Mouse (Mus musculus) frontal cortex, postnatal 36 days (tissue): ENCODE results near the gene Tcf12.

Source experiments
- DNase-seq, 2 experiments: peaks; one replicate each; pipeline ENCODE4 v3.0.0; 2022; ENCODE audit warnings: low spot score in 2 of 2

Tcf12 gene

DNA sequence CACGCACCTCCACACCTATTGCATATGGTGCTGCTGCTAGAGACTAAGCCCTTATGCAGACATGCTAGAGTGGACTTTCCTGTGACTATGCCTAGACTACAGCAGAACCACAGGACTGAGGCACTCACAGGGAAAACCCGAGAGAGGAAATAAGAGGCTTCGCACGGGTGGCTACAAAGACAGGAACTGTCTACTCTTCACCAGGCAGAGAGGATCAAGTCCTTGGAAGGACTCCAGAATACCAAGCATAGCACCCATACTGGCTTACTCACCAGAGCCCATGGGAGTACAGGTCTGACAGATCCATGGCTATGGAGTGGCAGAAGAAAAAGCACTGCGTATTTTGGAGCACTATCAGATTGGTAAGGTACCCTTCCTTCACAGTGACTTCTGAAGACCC is 269.8 kb downstream of the Tcf12 start:
- no peak for DNase-seq

DNA sequence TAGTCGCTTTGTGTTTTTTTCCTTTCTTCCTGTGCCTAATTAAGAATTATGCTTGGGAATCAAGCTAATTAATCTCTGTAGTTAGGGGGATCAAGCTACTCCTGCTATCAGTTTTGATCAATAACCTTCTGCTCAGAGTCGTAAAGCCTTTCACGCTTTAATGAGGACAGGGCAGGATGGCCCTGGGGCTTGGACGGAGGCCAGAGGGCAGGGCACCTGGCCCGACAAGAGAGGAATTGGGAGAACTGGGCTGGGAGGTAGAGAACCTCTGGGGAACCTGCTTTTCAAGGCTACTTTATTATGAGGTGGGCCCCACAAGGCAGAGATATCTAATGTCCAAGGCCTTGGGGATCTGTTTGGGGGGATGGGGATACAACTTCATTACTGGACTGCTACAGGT is 274.3 kb downstream of the Tcf12 start:
- DNase-seq = no peak

DNA sequence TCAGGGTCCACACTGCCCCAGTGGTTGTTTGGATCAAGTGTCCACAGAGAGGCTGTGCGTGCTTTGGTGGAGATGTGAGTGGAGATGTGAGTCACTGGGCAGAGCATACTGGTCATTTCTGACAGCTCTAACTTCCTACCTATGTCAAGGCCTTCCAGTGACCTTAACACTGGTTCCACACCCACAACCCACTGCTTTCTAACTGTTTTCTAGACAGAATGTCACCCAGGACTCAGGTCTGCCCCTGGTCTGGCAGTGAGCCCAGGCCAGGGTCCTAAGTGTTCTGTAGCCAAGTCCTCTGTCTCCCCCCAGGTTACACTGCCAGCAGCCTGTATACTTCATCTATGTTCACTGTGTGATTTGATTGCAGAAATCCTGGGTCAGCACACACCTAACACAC is 275.3 kb downstream of the Tcf12 start:
- DNase-seq = no peak

DNA sequence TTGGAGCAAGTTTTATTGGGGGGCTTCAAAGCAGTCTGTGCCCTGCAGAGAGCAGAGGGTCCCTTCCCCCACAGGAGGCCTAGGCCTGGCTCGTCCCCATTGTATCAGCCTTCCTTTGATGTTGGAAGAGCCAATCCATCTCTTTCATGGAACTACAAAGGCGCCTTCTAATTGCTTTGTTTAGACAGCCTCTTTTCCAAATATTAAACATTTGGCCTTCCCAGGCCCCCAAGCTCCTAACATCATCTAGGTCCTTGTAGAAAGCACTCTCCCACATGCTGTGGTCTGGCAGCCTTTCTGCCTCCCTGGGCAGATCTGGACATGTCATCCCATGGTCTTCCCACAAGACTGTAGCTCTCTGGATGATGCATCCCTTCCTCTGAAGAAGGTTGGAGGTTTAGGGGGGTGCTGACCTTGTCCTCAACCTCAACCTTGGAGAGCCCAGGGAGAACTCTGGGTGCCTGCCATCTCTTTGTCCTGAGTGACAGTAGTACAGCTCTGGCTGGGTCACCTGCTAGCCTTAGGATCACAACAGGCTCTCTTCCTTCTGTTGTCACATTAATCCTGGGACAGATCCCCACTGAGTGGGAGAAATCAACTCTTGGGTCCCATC is 276.4 kb downstream of the Tcf12 start:
- DNase-seq = no peak

DNA sequence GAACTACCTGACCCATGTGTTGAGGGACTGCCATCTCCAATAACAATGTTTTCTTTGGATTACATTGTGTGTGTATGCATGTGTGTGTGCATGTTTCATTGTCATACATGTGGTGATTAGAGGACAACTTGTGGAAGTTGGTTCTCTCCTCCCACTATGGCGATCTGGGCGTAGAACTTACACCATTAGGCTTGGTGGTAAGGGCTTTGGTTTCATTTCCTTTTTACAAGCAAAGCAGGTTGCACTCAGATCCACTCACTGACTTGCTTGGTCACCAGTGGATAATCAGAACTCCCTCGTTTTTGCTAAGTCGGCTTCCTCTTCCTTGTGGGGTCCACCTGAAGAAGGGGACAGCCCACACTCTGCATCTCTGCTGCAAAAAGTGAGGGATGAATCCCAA is 277.0 kb downstream of the Tcf12 start:
- DNase-seq = no peak

DNA sequence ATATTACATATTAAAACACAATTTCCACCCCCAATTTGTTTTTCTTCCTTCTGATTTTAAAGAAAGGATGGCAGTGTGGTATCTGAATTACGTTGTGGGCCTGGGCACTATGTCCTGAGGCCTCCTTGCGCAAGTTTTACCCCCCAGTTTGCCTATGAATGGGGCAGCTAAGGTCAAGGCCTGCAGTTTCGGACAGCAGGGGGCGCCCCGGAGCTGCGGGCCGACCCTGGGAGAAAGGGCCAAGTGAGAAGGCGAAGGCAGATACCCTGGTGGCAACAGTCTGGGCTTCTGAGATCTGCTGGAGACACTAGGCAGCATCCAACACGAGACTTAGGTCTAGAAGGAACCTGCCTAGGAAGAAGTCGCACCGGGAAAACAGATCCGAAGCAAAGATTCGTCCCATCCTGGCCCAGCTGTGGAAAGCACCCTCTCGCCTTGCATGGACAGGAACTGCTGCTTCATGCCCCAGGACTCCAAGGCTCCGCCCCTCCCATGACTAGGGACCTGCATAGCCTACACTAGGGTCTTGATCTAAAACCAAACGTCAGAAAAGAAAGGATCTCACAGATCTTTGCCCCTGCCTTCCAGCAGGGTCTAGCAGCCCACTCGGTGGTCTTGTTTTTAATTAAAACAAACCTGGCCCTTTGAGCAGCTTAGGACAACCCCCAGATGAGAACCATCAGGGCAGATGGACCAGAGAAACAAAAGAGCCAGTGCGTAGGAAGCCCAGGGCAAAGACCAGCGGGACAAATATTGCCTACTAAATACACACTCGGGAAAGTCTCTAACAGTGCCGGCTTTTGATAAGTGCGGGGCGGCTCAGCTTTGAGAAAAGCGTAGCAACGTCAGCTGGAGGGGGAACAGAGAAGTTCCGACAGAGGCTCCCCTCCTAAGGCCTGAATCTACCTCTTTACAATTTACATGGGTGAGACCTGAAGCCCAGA is 279.6 kb downstream of the Tcf12 start:
- DNase-seq = peak; percentile 46 to 50

DNA sequence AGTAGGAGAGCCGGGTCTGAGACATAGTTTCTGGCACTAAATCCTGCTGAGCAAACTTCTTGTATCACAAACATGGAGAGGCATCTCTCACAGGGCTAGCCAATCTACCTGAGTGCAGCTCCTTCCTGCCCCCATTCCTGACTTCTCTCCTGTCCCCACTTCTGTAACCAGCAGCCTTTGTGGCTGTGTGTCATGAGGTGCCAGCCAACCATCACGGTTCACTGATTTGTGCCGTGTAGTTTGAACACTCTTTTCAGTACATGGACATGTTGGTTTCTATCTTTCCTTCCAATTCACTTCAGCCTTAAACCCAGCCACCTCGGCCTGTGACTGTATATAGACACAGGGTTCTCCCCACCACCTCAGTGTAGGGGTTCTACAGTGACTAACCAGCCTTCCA is 280.7 kb downstream of the Tcf12 start:
- no peak for DNase-seq

DNA sequence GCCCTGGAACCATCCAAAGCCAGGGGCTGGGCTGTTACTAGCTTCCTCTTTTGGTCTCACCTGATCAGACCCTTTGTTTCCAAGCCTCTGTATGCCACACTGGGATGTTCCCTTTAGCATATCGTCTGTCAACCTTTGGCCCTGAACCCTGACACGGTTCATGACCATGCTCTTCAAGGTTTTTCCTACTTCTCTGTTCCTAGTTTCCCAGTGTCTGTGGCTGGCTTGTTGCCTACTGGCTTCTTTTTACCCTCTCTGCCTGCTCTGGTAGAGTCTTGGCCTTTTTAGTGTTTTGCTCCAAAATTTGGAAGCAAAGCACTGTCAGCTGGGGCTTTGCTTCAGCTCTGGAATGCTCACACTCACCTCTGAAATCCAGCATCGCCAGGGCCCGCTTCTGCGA is 281.3 kb downstream of the Tcf12 start:
- DNase-seq = no peak

DNA sequence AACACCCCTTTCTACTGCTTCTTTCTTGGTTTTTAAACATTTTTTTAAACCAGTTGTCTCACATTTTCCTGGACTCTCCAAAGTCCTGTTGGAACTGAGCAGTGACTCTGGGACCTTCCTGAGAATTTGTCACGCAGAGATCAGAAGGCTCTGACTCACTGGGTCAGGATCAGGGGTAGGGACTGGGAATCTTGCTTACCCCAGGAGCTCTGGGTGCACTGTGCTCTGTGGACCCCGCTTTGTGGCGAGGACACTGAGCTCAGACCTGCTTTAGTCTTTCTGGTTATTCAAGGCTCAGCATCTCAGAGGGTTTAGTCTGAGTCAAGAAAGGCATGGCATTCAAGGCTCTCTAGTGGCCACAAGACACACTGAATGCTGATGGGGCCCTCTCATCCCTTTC is 281.9 kb downstream of the Tcf12 start:
- no peak for DNase-seq

DNA sequence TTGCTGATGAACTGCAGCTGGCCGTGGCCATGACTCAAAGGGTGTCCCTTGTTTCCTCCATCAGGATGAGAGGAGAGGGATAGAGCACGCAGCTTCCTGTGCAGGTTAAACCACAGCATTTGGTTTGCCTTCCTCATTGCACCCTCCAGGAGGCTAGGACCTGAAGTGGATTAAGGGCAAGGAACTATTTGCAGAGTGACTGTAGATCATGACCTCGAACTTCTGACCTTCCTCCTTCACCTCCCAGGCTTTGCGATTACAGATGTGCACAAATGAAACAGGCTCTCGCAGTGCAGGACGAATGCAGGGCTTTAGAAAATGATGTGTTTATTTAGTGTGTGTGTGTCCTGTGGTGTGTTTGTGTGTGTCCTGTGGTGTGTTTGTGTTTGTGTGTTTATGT is 282.5 kb downstream of the Tcf12 start:
- no peak for DNase-seq

DNA sequence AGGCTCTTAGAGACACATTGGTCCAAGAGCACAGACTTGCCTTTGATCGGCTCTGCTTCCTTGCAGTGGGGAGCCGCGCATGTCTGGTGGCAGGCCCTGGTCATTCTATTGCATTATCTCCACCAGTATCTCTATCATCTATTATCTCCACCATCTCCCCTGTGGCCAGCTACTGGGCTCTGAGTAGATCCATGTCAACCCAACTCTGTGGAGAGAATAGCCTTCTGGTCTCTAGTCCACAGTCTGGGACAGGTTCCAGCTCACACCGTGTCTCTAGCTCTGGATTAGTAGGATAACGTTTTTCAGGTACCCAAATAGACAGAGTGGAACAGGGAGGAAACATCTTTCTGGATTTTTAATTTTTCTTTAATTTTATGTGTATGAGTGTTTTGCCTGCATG is 284.3 kb downstream of the Tcf12 start:
- no peak for DNase-seq

DNA sequence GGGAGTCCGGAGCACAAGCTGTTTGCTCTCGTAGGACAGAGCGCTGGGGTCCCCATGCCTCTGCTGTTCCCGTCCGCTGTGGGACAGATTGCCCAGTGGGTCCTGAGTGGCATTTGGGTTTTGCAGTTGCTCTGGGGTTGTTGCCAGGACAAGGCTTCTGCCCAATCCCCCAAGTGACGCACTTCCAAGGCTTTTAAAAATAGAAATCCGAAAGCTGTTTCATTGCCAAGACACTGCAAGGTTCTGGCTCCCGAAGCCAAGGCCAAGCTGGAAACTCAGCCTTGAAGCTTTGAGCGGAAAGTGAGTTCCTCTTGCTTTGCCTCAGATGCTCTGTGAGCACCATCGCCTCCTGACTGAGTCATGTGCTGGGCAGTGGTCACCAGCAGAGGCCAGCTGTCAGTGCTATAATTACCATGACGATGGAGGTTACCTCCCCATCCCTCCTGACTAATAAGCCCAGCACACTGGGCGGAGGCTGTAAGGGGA is 285.6 kb downstream of the Tcf12 start:
- peak; percentile 24 to 49 for DNase-seq

DNA sequence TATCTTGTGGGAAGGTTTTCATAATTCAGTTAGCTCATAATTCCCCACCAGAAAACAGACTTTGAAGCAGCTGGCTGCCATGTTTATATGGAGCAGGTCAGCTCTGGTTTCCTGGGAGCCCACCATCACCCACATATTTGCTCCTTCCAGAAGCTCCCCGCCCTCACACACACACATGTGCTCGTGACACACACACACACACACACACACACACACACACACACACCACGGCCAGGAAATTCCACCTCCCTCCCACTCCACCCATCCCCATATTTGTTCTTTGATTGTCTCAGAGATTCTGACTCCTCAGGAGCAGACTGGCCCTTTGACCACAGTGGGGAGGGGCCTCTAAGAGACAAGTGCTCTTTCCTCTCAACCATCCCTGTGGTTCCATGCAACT is 289.7 kb downstream of the Tcf12 start:
- no peak for DNase-seq

DNA sequence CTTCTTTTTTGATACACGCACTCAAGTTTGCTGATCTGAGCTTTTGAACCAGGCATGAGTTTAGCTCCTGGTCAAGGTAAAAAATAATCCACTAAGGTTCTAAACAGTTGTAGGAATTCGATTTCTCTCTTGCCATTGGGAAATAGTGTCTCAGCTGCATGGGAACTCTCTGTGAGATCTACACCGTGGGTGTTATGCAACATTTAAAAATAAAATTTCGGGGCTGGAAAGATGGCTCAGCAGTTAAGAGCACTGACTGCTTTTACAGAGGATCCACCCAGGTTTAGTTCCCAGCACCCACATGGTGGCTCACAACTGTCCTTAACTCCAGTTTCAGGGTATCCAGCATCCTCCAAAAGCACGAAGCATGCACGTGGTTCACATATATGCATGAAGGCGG is 293.2 kb downstream of the Tcf12 start:
- peak; percentile 42 to 57 for DNase-seq

DNA sequence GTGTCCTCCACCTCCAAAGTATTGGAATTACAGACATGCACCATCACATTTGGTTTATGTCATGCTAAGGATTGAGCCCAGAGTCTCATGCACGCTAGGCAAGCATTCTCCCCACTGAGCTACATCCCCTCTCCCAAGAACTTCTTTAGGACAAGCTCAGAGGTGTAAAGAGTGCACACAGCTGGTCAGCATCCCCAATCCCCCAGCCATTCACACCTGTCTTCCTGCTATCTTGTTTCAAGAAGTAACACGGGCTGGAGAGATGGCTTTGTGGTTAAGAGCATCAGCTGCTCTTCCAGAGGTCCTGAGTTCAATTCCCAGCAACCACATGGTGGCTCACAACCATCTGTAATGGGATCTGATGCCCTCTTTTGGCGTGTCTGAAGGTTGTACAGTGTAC is 295.6 kb downstream of the Tcf12 start:
- DNase-seq = no peak

DNA sequence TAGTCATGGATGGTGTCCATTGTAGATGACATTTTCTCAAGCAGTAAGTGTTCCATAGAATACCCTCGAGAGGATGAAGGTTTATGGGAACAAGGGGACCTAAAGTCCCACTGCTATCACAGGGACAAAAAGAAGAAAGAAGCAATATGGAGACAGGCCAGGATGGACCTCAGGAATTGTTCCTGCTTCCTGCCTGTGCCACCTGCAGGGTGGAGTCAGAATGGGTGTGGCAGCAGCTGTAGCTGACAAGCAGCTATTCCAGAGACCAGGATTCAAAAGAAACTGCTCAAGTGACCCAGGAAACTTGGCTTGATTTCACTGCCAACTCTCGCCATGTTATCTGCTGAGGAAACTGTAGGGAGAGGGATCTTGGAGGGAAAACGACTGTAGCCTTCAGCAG is 298.1 kb downstream of the Tcf12 start:
- DNase-seq = no peak

DNA sequence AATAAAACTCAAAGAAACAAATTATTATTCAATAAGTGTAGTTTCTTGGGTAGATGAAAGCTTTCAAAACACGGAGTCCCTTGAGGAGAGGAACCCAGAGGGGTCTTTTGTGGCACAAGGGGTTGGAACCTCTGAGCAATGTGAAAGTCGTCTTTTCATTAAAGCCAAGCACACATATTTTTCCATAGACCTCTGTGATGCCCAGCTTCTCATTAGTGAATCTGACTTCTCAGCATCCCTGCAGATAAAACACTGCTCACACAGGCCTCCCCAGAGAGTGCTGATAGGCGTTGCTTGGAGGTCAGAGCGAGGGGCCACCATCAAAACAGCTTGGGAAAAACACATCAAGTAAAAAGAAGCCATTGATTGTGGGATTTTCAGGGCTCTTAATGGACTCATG is 298.8 kb downstream of the Tcf12 start:
- no peak for DNase-seq

DNA sequence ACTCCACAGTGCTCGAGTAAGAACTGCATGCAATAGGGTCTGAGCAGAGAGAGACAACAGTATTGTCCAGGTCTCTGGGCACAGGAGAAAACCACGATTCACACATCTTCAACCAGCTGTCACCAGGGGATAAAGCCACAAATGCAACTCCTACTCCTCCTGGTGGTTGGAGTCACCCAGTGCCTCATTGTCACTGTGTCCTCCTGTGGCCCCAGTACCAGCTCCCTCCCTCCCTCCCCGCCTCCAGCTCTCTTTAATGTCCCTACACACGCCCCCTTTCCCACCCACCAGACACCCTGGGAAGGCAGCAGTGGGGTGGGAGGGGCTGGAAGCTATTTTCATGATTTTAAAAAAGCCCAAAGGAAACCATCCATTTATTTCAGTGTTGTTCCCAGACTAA is 299.3 kb downstream of the Tcf12 start:
- DNase-seq = no peak

DNA sequence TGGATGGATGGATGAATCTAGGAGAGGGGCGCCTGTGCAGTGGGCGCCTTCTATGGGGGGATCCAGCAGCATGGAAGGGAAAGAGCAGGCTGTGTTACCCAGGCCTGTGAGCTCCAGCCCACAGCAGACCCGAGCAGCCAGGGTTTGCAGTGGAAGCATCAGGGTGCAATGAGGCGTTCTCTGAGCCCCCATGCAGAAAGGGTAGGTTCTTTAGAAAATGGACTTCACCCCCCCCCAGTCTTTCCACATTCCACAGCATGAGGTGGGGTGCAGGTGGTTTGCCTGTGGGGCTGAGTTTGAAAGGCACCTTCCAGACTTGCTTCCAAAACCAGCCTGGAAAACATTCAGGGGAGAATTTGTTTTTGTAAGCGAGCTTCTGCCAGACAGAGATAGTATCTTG is 300.3 kb downstream of the Tcf12 start:
- no peak for DNase-seq

DNA sequence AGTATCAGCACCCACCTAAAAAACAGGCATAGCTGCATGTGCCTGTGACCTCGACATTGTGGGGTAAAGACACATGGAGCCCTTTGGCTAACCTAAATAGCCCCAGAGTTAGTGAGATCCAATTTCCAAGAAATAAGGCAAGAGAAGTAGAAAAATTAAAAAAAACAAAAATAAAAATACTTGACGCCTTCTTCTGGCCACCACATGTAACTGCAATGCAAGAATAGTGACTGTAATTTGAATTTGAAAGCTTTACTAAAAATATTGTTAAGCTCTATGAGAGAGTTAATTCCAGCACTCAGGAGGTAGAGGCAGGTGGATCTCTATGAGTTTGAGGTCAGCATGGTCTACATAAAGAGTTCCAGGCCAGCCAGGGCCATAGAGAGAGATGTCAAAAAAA is 300.9 kb downstream of the Tcf12 start:
- no peak for DNase-seq

DNA sequence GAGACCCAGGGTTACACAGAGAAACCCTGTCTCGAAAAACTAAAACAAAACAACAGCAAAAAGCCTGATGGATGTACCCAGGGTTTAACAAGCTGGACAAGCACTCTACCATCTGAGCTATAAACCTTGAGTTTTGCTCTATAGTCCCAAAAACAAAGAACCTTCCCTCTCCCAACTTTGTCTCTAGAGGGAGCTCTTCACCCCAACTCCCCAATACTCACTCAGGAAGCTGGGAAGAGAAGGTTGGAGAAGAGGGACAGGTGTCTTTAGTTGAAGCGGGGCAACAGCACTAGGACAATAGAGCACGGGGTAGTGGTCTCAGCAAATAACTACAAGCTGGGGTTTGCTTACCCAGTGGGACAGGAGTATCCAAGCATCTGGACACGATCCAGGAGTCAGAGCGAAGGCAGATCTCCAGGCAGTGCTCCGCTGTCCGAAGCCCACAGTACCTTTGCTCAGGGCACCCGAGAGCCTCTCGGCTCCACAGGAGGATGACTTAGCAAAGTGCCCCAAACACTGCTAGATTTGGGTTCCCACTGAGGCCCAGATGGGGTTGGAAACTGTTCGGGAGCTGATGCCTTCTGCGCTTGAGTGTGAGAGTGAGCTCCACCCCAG is 302.9 kb downstream of the Tcf12 start:
- no peak for DNase-seq

DNA sequence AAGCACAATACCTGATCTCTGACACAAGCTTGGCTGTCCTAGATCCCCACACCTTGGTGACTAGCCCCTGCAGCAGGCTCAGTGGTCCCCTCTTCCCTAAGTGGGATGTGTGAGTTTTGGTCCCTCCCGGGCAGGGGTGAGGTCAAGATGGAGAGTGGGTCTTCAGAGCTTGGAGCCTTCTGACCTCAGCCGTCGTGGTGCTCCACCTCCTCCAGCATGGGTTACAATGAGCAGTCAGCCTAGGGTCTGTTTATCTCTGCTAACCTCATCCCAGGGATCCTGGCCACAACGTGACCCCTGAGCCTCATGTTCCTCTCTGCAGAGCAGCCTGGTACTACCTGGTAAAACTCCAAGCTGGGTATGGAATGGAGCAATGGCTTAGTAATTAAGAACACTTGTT is 303.9 kb downstream of the Tcf12 start:
- DNase-seq = no peak

DNA sequence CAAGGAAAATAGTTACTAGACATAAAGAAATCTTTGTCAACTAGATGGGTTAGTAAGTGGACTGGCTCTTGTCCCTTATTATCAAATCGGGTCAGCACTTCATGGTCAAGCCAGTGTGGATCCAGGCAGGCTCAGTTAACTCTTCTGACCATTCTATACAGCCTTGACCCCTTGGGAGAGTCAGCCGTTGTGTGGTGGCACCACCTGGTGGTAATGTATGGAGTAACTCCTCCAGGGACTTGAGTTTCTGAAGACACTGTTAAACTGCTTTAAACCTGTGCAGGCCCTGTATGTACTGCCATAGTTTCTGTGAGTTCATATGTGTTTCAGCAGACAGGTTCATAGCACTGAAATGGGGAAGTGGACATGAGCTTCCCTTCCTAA is 305.3 kb downstream of the Tcf12 start:
- peak; percentile 67 to 80 for DNase-seq
